Mouse (Mus musculus): ENCODE results near the gene Slc19a3. TPM values are rescaled to one million over a fixed set of nuclear protein-coding genes. Genes with fewer than 3 reads are reported as not detected.

Gene Slc19a3
- total RNA-seq, 2 experiments from 2014 or later: 0.51 to 0.57 TPM

Other genes starting within 250 kb of the Slc19a3 start
- gene Agfg1, start 199.0 kb downstream of the Slc19a3 start, total RNA-seq (2021): 10 to 100 TPM; 34.0 to 36.7 TPM
- gene A030005L19Rik, start 125.1 kb downstream of the Slc19a3 start, total RNA-seq (2021): not detected
- not detected for gene A030014E15Rik, start 113.5 kb downstream of the Slc19a3 start, total RNA-seq (2021)
- not detected for gene Gm6217, start 107.0 kb downstream of the Slc19a3 start, total RNA-seq (2021)
- gene A030003K21Rik, start 95.1 kb downstream of the Slc19a3 start, total RNA-seq (2021): not detected
- gene Gm7544, start 82.4 kb downstream of the Slc19a3 start, total RNA-seq (2021): not detected
- gene Gm47955, start 78.2 kb downstream of the Slc19a3 start, total RNA-seq (2021): not detected
- gene Gm47959, start 37.9 kb downstream of the Slc19a3 start, total RNA-seq (2021): not detected
- not detected for gene Krtap28-10, start 4.0 kb upstream of the Slc19a3 start, total RNA-seq (2021)
- not detected for gene Gm47969, start 6.5 kb upstream of the Slc19a3 start, total RNA-seq (2021)
- not detected for gene A030005K14Rik, start 20.9 kb upstream of the Slc19a3 start, total RNA-seq (2021)
- not detected for gene Krtap28-13, start 22.5 kb upstream of the Slc19a3 start, total RNA-seq (2021)
- not detected for gene Ccl20, start 78.3 kb upstream of the Slc19a3 start, total RNA-seq (2021)
- gene Daw1, start 121.3 kb upstream of the Slc19a3 start, total RNA-seq (2021): not detected